Mouse (Mus musculus) stomach, embryonic 16.5 days (tissue): ENCODE measurements around the gene Cdc16. TPM values are rescaled to one million over a fixed set of nuclear protein-coding genes. Genes with fewer than 3 reads are reported as not detected.

Experiments used
- ATAC-seq: fragments of 200-750 bp; cut with Nextera tagmentation; 2 replicates; pipeline ENCODE4 v1.8.0; 2017; ENCODE audit warnings: moderate number of reproducible peaks, moderate TSS enrichment; ENCODE audit not compliant: insufficient read depth, low FRiP score
- H3K27ac ChIP-seq: fragments of 300-500 bp; sonication (generic); 2 replicates; pipeline ENCODE4 v1.5.1; 2014; ENCODE audit warnings: low read length
- H3K27me3 ChIP-seq: fragments of 300-500 bp; sonication (generic); 2 replicates; pipeline ENCODE4 v1.6.1; 2014; ENCODE audit warnings: low read length, control low read depth, mixed read lengths; ENCODE audit not compliant: control insufficient read depth, insufficient read depth
- H3K36me3 ChIP-seq: fragments of 300-500 bp; sonication (generic); 2 replicates; pipeline ENCODE4 v1.6.1; 2014; ENCODE audit warnings: low read length; ENCODE audit not compliant: control insufficient read depth, insufficient read depth
- H3K4me1 ChIP-seq: fragments of 300-500 bp; sonication (generic); 2 replicates; pipeline ENCODE4 v1.6.1; 2014; ENCODE audit warnings: low read length, control low read depth, mixed read lengths; ENCODE audit not compliant: control insufficient read depth, insufficient read depth
- H3K4me2 ChIP-seq: fragments of 300-500 bp; sonication (generic); 2 replicates; pipeline ENCODE4 v1.6.1; 2014; ENCODE audit warnings: low read depth, low read length, mixed read lengths
- H3K4me3 ChIP-seq: fragments of 300-500 bp; sonication (generic); replicated peaks from 2 replicates; pipeline ENCODE4 v1.5.1; 2014; ENCODE audit warnings: mild to moderate bottlenecking, low read length
- H3K9ac ChIP-seq: fragments of 300-500 bp; sonication (generic); 2 replicates; pipeline ENCODE4 v1.6.1; 2014; ENCODE audit warnings: low read length
- H3K9me3 ChIP-seq: fragments of 300-500 bp; sonication (generic); replicated peaks from 2 replicates; pipeline ENCODE4 v1.6.1; 2016; ENCODE audit warnings: low read length, control low read depth; ENCODE audit not compliant: control insufficient read depth
- WGBS: fragments of 180-500 bp; shearing (Covaris S2); extraction: QIAGEN DNeasy Blood & Tissue Kit; methylation state at CpG from one replicate; pipeline ENCODE4 v1.1.7; 2014; 5-methylcytosine and 5-hydroxymethylcytosine counted together
- polyA plus RNA-seq: library from polyadenylated mRNA; unstranded; fragments of >200 nt; fragmentation: Nextera tagmentation; extraction: Ambion mirVana; gene quantifications from 2 replicates; pipeline ENCODE4 v1.2.1, GENCODE M21; 2015

Cdc16 gene
- polyA plus RNA-seq, 1 experiment from 2014 or later, result 153 TPM

GRCm38 (mm10) chr8:13793097-13793745 is 35.7 kb downstream of the Cdc16 start:
- no peaks in the 10 kb centered on the region for H3K9me3 ChIP-seq
- ATAC-seq, result no peak
- H3K9ac ChIP-seq, result no peak overlapping the region
- 87% methylated on average over 8 of the region's 8 CpGs for WGBS
- no peak overlapping the region for H3K4me2 ChIP-seq
- peaks cover 16% of the 10 kb centered on the region for H3K36me3 ChIP-seq
- no peak overlapping the region for H3K4me3 ChIP-seq
- no peaks in the 10 kb centered on the region for H3K27me3 ChIP-seq
- H3K27ac ChIP-seq, result no peak overlapping the region
- no peaks in the 10 kb centered on the region for H3K4me1 ChIP-seq

GRCm38 (mm10) chr8:13793746-13794101 is 36.2 kb downstream of the Cdc16 start:
- no peak overlapping the region for H3K27ac ChIP-seq
- WGBS, result 93% methylated on average over 11 of the region's 11 CpGs
- H3K4me1 ChIP-seq, result no peaks in the 10 kb centered on the region
- no peak for ATAC-seq
- no peak overlapping the region for H3K9ac ChIP-seq
- no peak overlapping the region for H3K4me3 ChIP-seq
- H3K36me3 ChIP-seq, result peaks cover 21% of the 10 kb centered on the region
- no peak overlapping the region for H3K4me2 ChIP-seq
- no peaks in the 10 kb centered on the region for H3K27me3 ChIP-seq
- no peaks in the 10 kb centered on the region for H3K9me3 ChIP-seq

GRCm38 (mm10) chr8:13797676-13798075 is 40.2 kb downstream of the Cdc16 start:
- H3K9me3 ChIP-seq, result no peaks in the 10 kb centered on the region
- H3K9ac ChIP-seq, result no peak overlapping the region
- peaks cover 19% of the 10 kb centered on the region for H3K36me3 ChIP-seq
- H3K4me1 ChIP-seq, result no peaks in the 10 kb centered on the region
- no peak overlapping the region for H3K27ac ChIP-seq
- no peak overlapping the region for H3K4me2 ChIP-seq
- WGBS, result 72% methylated on average over 5 of the region's 5 CpGs
- no peaks in the 10 kb centered on the region for H3K27me3 ChIP-seq
- ATAC-seq, result peak; percentile 64; the same call in 1 of the 2 replicates
- H3K4me3 ChIP-seq, result no peak overlapping the region

- H3K9ac ChIP-seq, result no peak overlapping the region
These were observed 42.1 kb downstream of the Cdc16 start for GRCm38 (mm10) chr8:13799566-13799965.

GRCm38 (mm10) chr8:13828598-13829172 is 71.2 kb downstream of the Cdc16 start:
- H3K27me3 ChIP-seq, result no peaks in the 10 kb centered on the region
- no peak overlapping the region for H3K27ac ChIP-seq
- WGBS, result 67% methylated on average over 7 of the region's 7 CpGs
- H3K4me3 ChIP-seq, result no peak overlapping the region
- no peaks in the 10 kb centered on the region for H3K9me3 ChIP-seq
- no peak overlapping the region for H3K4me2 ChIP-seq
- ATAC-seq, result no peak
- H3K36me3 ChIP-seq, result no peaks in the 10 kb centered on the region
- no peaks in the 10 kb centered on the region for H3K4me1 ChIP-seq
- H3K9ac ChIP-seq, result no peak overlapping the region

More at GRCm38 (mm10) chr8:13799566-13799965, 42.1 kb downstream of the Cdc16 start:
- 89% methylated on average over 5 of the region's 5 CpGs for WGBS
- Histone ChIP-seq H3K4me1 (no peaks in the 10 kb centered on the region), H3K27ac (no peak overlapping the region), H3K9me3 (no peaks in the 10 kb centered on the region), H3K4me3 (no peak overlapping the region), H3K36me3 (peaks cover 15% of the 10 kb centered on the region; the same call in 1 of the 2 replicates), H3K27me3 (no peaks in the 10 kb centered on the region), H3K4me2 (no peak overlapping the region)
- no peak for ATAC-seq

Other genes with a start within 250 kb of the Cdc16 start
- gene 1700029H14Rik, start 195.2 kb upstream of the Cdc16 start, polyA plus RNA-seq, result not detected in 2 replicates
- 30.9 and 35.5 TPM in 2 replicates for gene Rasa3, start 80.1 kb upstream of the Cdc16 start, polyA plus RNA-seq
- gene Cfap97d2, start 51.8 kb upstream of the Cdc16 start, polyA plus RNA-seq, result 0.05 and 0.42 TPM in 2 replicates
- 34.8 and 36.7 TPM in 2 replicates for gene Upf3a, start 27.9 kb downstream of the Cdc16 start, polyA plus RNA-seq
- gene AF366264, start 80.7 kb downstream of the Cdc16 start, polyA plus RNA-seq, result not detected in 2 replicates
- gene Champ1, start 112.0 kb downstream of the Cdc16 start, polyA plus RNA-seq, result 27.6 and 30.8 TPM in 2 replicates
- gene Coprs, start 132.6 kb downstream of the Cdc16 start, polyA plus RNA-seq, result 37.0 and 37.6 TPM in 2 replicates